Mouse (Mus musculus): Measurements from ENCODE around the gene Bhlha9.
"Not testable (repeated sequence)": the region's sequence is repeated elsewhere in the genome, so short reads cannot be mapped to it uniquely, and the experiment has no call there.

Gene Bhlha9

GRCm38 (mm10) chr11:76661790-76662468 lies 10.3 kb upstream of the Bhlha9 start:
- no peak for DNase-seq (ENCODE audit: low spot score)

GRCm38 (mm10) chr11:76666002-76666649 lies 6.1 kb upstream of the Bhlha9 start:
- no peak for DNase-seq (ENCODE audit: low spot score)

- no peak for DNase-seq (ENCODE audit: low spot score)
Observed at GRCm38 (mm10) chr11:76667807-76668206, 4.5 kb upstream of the Bhlha9 start.

GRCm38 (mm10) chr11:76672561-76673384 lies 503 bp downstream of the Bhlha9 start:
- DNase-seq (ENCODE audit: low spot score): peak; percentile 72

GRCm38 (mm10) chr11:76674199-76674598 lies 1.9 kb downstream of the Bhlha9 start:
- no peak for DNase-seq (ENCODE audit: low spot score)

GRCm38 (mm10) chr11:76674704-76675103 lies 2.4 kb downstream of the Bhlha9 start:
- peak; percentile 35 for DNase-seq (ENCODE audit: low spot score)

GRCm38 (mm10) chr11:76679508-76679907 lies 7.2 kb downstream of the Bhlha9 start, which contains the start of gene Trarg1:
Gene Trarg1, plus strand, starts transcription at chr11:76679808.
- not testable (repeated sequence) for DNase-seq (ENCODE audit: low spot score)

GRCm38 (mm10) chr11:76685604-76686003 lies 13.3 kb downstream of the Bhlha9 start:
- DNase-seq (ENCODE audit: low spot score): no peak

- DNase-seq (ENCODE audit: low spot score): no peak
Observed at GRCm38 (mm10) chr11:76692096-76692495, 19.8 kb downstream of the Bhlha9 start.

- peak; percentile 37 for DNase-seq (ENCODE audit: low spot score)
Observed at GRCm38 (mm10) chr11:76695810-76696209, 23.5 kb downstream of the Bhlha9 start.

GRCm38 (mm10) chr11:76699626-76700025 lies 27.4 kb downstream of the Bhlha9 start:
- no peak for DNase-seq (ENCODE audit: low spot score)

- no peak for DNase-seq (ENCODE audit: low spot score)
Observed at GRCm38 (mm10) chr11:76707656-76708055, 35.4 kb downstream of the Bhlha9 start.

GRCm38 (mm10) chr11:76708066-76708465 lies 35.8 kb downstream of the Bhlha9 start:
- DNase-seq (ENCODE audit: low spot score): no peak

GRCm38 (mm10) chr11:76708881-76709280 lies 36.6 kb downstream of the Bhlha9 start:
- DNase-seq (ENCODE audit: low spot score): no peak

- DNase-seq (ENCODE audit: low spot score): no peak
Observed at GRCm38 (mm10) chr11:76709625-76710452, 37.6 kb downstream of the Bhlha9 start.

- DNase-seq (ENCODE audit: low spot score): no peak
Observed at GRCm38 (mm10) chr11:76717000-76717399, 44.7 kb downstream of the Bhlha9 start.
